Mouse (Mus musculus) MEL-GATA-1-ER (cell line): Measurements from ENCODE around the gene Vmn2r113.
"Not testable (repeated sequence)": the region's sequence is repeated elsewhere in the genome, so short reads cannot be mapped to it uniquely, and the experiment has no call there.

ENCODE experiments used
- DNase-seq: peaks from one replicate; pipeline ENCODE4 v3.0.0-alpha.2; 2012; ENCODE audit warnings: low read depth; ENCODE audit errors: extremely low read depth

Gene Vmn2r113

DNA sequence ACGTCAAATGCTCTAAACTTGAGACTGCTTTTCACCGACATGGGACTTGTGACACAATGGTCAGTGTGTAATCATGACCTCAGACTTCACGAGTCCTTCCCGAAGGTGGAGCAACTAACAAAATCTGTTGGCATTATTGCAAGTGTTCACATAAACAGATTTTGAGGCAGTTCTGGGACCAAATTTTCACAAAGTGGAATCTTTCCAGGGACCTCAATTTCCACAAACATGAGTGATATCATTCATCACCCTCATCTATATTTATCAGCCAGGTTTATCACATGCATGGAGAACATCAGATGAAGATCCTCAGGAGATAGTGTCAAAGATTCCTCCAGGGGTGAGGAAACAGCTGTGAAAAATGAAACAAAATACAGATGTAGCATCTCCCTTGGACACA lies at the start of gene Vmn2r113:
Gene Vmn2r113 (plus strand): TSS at position 301 of the 400 bp plus-strand sequence.
- DNase-seq = not testable (repeated sequence)
